Mouse (Mus musculus): ENCODE data around the gene Uba52. TPM values are rescaled to one million over a fixed set of nuclear protein-coding genes. Genes with fewer than 3 reads are reported as not detected.
A peak's percentile ranks its signal among the peaks of the same experiment; 100 is the strongest.

Gene Uba52
- total RNA-seq, 2 experiments from 2014 or later: 777 to 924 TPM

DNA sequence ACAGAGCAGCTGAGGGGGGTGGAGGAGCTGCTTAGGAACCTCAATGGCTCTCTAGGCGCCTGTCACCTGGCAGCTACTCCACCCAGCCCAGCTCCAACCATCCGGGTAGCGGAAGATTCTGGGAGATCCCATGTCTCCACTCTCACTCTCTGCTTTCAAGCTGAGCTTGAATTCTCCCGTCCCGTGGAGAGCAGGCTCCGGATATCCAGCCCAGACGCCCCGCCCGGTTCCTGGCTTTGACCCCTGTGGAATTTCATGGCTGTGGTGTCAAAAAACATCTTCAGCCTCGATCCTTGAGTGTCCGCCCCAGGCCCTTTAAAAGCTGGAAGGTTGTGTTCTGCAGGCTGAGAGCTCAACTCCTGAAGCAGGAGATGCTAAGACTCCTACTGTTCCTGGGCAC is 43.8 kb downstream of the Uba52 start:
- peak; percentile 87 for DNase-seq
- Histone ChIP-seq H3K4me3 (peak overlapping the region; percentile 58), H3K27ac (peak overlapping the region; percentile 79)
- intact Hi-C loops (cut with DNase I): no loop called here
- no peak for TF ChIP-seq CTCF (IDR thresholded peaks at IDR 0.05)

DNA sequence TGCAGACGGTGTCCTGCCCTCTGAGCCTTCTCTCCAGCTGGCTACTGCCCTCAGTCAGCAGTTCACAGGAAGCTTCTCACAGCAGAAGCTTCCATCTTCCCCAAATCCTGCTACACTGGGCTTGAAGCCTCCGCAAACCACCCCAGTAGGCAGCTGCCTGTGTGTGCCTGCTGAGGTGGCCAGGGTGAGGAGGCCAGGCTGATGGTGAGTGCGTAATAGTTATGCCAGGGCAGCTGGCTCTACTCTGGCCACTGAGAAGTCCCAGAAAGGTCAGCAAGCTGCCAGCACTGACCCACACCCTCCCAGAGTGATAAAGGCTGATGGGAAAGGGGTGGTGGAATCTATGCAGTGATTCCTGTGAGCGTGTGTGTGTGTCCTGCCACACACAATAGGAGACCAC is 44.3 kb downstream of the Uba52 start:
- no peak for TF ChIP-seq CTCF (IDR thresholded peaks at IDR 0.05)
- intact Hi-C loops (cut with DNase I): no loop called here
- peak overlapping the region; percentile 79 for H3K27ac ChIP-seq
- DNase-seq: peak; percentile 68
- H3K4me3 ChIP-seq: peak overlapping the region; percentile 58

DNA sequence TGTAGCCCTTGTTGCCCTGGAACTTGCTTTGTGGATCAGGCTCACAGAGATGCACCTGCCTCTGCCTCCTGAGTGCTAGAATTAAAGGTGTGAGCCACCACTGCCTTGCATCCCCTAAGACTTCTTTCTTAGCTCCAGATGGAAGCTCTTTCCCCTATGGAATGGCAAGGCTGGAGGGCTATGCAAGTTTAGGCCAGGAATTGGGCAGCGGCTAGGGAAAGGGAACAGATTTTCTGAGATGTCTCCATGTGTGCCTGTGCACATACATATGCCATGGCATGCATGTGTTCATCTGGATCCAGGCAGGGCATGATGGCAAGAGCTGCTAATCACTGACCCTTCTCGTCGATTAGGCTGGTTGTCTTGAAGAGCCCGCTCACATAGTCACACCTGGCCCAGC is 44.9 kb downstream of the Uba52 start:
- Histone ChIP-seq H3K27ac (peak overlapping the region; percentile 79), H3K4me3 (peak overlapping the region; percentile 58; the same call in 1 of the 2 replicates)
- intact Hi-C loops (cut with DNase I): no loop called here
- no peak for DNase-seq
- TF ChIP-seq CTCF (IDR thresholded peaks at IDR 0.05): no peak

DNA sequence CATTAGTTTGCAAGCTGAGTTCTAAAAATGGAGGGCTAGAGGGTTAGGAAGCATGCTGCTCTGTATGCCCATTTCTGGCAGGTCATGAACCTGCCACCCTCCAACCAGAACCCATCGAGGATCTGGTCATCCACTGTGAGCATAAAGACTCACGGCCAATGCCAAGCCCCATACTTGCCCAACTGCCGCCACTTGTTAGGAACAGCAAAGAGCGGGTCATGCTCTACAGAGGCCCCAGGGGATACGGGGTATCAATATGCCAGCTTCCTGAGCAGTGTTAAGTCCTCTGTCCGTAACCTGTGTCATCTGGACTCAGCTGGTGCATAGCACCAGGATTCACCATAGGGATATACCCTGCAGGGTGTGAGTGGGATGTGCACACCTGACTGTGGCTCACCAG is 46.4 kb downstream of the Uba52 start:
- peak overlapping the region; percentile 77 for H3K27ac ChIP-seq
- intact Hi-C loops (cut with DNase I): no loop called here
- no peak for DNase-seq
- no peak for TF ChIP-seq CTCF (IDR thresholded peaks at IDR 0.05)
- no peak overlapping the region for H3K4me3 ChIP-seq

DNA sequence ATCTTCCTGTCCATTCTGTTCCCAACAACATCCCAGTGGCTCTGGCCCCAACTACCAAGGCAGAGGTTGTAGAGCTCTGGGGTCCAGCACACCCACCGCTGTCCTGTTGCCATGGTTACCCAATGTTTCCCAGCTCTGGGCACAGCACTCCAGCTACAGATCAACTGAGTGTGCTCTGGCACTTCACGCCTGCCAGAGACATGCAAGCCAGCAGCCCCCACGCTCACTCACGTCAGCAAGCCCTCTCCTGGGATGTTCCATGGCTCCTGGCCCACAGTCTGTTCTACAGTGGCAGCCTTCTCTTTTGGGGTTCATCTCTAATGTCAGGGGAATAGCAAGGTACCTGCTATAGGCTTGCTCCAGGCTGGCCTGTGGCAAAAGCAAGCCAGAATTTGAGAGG is 47.3 kb downstream of the Uba52 start:
- TF ChIP-seq CTCF (IDR thresholded peaks at IDR 0.05): no peak
- H3K4me3 ChIP-seq: no peak overlapping the region
- peak overlapping the region; percentile 77 for H3K27ac ChIP-seq
- DNase-seq: peak; percentile 64
- intact Hi-C loops (cut with DNase I): no loop called here

DNA sequence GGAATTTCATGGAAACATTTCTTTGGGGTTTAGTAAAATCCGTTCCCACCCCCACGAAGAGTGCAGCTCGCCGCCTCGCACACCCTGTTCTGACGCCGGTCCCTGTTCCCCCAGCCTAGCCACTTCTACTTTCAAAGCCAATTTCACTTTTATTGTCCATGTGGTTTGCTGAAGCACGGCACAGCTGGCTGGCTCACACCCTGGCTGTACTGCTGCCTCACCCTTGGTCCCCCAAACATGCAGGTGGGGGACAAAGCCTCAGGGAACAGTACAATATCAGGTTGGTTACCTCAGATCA is 48.1 kb downstream of the Uba52 start:
- peak overlapping the region; percentile 77 for H3K27ac ChIP-seq
- DNase-seq: no peak
- intact Hi-C loops (cut with DNase I): no loop called here
- TF ChIP-seq CTCF (IDR thresholded peaks at IDR 0.05): no peak
- no peak overlapping the region for H3K4me3 ChIP-seq

DNA sequence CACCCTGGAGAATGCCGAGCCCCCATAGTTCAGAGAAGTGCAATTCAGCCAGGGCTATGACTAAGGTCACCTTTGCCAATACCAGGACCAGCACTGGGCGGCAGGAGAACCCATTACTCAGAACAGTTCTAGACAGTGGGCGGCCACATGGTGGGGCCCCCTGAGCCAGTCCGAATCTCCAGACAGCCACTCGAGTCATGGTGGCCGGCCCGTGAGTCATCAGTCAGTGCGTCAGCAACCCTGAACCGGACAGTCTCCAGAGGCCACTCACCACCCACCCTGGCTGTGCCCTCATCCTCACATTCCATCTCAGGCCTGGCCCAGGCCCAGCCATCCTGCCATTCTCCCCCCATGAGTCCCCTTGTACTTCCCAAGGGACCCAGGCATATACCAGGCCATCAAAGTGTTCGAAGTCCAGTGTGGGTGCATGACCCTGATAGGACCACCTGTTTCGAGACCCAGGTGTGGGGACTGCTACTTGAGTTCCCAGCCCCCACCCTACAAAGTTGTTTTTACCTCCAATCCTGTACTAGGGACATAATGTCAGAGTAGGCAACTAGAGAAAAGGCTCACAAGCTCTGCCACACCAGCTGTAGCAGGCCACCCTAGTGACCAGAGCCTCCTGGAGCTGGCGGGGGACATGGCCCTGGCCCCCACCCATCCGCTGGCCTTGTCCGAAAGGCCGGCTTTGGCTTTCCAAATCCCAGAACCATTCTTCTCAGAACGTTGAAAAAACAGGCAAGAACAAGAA is 48.7 kb downstream of the Uba52 start:
- peak; percentile 68 for DNase-seq

DNA sequence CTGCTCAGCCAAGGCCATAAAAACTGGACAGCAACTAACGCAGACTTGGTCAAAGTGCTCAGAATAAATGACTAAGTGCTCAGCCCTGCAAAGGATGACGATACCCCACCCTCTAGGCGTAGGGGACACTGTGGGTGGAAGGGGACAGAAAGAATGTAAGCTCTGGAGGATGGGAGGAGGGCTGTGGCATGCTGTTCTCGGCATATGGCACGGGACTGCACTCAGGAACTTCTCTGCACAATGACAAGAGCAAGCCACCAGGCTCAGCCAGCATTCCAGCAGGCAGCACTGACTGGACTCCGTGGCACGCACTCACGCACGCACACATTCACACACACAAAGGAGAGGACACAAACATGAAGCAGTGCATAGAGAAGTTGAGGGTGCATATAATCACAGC is 50.0 kb downstream of the Uba52 start:
- no peak overlapping the region for H3K4me3 ChIP-seq
- DNase-seq: no peak
- intact Hi-C loops (cut with DNase I): no loop called here
- TF ChIP-seq CTCF (IDR thresholded peaks at IDR 0.05): no peak
- peak overlapping the region; percentile 29 for H3K27ac ChIP-seq

More for the DNA sequence above, 48.7 kb downstream of the Uba52 start:
- TF ChIP-seq CTCF (IDR thresholded peaks at IDR 0.05): no peak
- Histone ChIP-seq H3K27ac (peak overlapping the region; percentile 77), H3K4me3 (no peak overlapping the region)
- intact Hi-C loops (cut with DNase I): no loop called here

DNA sequence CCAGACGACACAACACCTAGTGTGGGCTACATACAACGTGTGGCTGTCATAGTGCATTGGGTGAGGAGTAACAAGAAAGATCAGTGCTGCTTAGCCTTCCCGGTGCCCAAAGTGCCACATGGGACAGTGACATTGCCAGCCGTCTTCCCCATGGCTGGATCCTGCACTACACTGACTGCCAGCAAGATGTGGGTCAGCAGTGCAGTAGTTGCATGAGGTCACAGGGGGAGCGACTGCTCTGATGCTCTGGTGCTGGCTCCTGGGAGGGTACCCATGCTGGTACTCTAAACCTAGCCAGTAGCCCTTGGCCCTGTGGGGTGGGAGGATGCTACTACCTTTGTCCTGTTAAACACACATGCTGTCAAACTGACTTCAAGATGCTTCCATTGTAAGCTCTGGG is 50.4 kb downstream of the Uba52 start:
- no peak for TF ChIP-seq CTCF (IDR thresholded peaks at IDR 0.05)
- Histone ChIP-seq H3K4me3 (no peak overlapping the region), H3K27ac (peak overlapping the region; percentile 29)
- no peak for DNase-seq
- intact Hi-C loops (cut with DNase I): no loop called here

DNA sequence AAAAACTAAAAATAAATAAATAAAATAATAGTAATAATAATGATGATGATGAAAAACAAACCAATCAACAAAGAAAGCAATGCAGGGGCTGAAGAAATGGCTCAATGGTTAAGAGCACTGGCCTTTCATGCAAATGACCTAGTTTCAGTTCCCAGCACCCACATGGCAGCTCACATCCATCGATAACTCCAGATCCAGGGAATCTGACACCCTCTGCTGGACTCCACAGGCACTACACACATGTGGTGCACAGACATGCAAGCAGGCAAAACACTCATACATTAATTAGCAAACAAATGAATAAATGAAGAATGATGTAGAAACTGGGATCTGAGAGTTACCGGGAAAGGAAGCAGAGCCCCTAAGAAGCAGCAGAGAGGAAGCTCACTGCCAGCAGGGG is 51.0 kb downstream of the Uba52 start:
- DNase-seq: no peak
- intact Hi-C loops (cut with DNase I): no loop called here
- peak; percentile 18; the same call in 1 of the 2 replicates for TF ChIP-seq CTCF (IDR thresholded peaks at IDR 0.05)
- Histone ChIP-seq H3K4me3 (no peak overlapping the region), H3K27ac (0 out of 2 replicates have a peak overlapping the region, but pooled peaks have one; percentile 29)

DNA sequence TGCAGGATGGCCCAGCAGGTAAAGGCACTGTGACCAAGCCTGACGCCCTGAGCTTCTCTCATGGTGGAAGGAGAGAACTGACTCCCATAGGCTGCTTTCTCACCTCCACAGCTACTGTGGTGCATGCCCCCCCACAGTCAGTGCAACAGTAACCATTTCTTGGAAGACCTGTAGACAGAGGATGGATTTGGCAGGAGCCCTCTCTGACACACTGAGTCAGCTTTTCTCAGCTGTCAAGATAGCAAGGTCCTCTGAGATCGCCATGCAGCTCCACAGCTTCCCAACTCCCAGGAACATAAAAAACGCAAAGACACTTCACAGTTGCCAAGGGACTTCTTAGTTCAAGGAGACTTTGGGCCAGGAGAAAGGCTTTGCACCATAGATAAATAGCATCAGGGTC is 52.1 kb downstream of the Uba52 start:
- TF ChIP-seq CTCF (IDR thresholded peaks at IDR 0.05): no peak
- DNase-seq: no peak
- H3K27ac ChIP-seq: no peak overlapping the region
- intact Hi-C loops (cut with DNase I): no loop called here
- no peak overlapping the region for H3K4me3 ChIP-seq

Other genes starting within 250 kb of the Uba52 start
- gene Homer3, start 228.0 kb downstream of the Uba52 start, total RNA-seq (2021): 1 to 10 TPM; 3.8 to 4.3 TPM
- gene Ddx49, start 208.3 kb downstream of the Uba52 start, total RNA-seq (2021): 10 to 100 TPM; 29.9 to 30.0 TPM
- gene Cope, start 208.3 kb downstream of the Uba52 start, total RNA-seq (2021): 100 to 1,000 TPM; 118 to 128 TPM
- 10 to 100 TPM; 14.0 to 23.3 TPM for gene Cers1, start 195.0 kb downstream of the Uba52 start, total RNA-seq (2021)
- 1 to 10 TPM in 1 of 2 experiments, not detected in 1; 1.0 TPM for gene Gdf1, start 181.0 kb downstream of the Uba52 start, total RNA-seq (2021)
- 10 to 100 TPM; 28.1 to 35.1 TPM for gene Upf1, start 157.5 kb downstream of the Uba52 start, total RNA-seq (2021)
- 10 to 100 TPM in 1 of 2 experiments, 1 to 10 TPM in 1; 5.5 to 31.2 TPM for gene Comp, start 137.2 kb downstream of the Uba52 start, total RNA-seq (2021)
- 1 to 10 TPM; 8.9 to 9.5 TPM for gene Crtc1, start 71.2 kb downstream of the Uba52 start, total RNA-seq (2021)
- 1 to 10 TPM; 6.7 to 8.5 TPM for gene Klhl26, start 33.8 kb downstream of the Uba52 start, total RNA-seq (2021)
- not detected for gene Tmem59l, start 23.4 kb downstream of the Uba52 start, total RNA-seq (2021)
- gene Crlf1, start 17.6 kb downstream of the Uba52 start, total RNA-seq (2021): 1 to 10 TPM; 2.5 to 3.2 TPM
- gene Rex1bd, start 4.0 kb downstream of the Uba52 start, total RNA-seq (2021): 100 to 1,000 TPM; 146 to 148 TPM
- gene Fkbp8, start 16.9 kb upstream of the Uba52 start, total RNA-seq (2021): 100 to 1,000 TPM; 108 to 112 TPM
- 10 to 100 TPM; 70.4 to 83.9 TPM for gene Kxd1, start 17.2 kb upstream of the Uba52 start, total RNA-seq (2021)
- gene Ell, start 28.7 kb upstream of the Uba52 start, total RNA-seq (2021): 10 to 100 TPM; 11.9 to 14.6 TPM
- gene Isyna1, start 83.6 kb upstream of the Uba52 start, total RNA-seq (2021): 1 to 10 TPM; 3.2 to 4.3 TPM
- 10 to 100 TPM in 1 of 2 experiments, 1 to 10 TPM in 1; 9.2 to 14.4 TPM for gene Ssbp4, start 98.1 kb upstream of the Uba52 start, total RNA-seq (2021)
- under 1 TPM; 0.42 to 0.48 TPM for gene Lrrc25, start 105.4 kb upstream of the Uba52 start, total RNA-seq (2021)
- under 1 TPM in 1 of 2 experiments, not detected in 1; 0.28 TPM for gene Gdf15, start 121.7 kb upstream of the Uba52 start, total RNA-seq (2021)
- gene Pgpep1, start 149.6 kb upstream of the Uba52 start, total RNA-seq (2021): 10 to 100 TPM in 1 of 2 experiments, 1 to 10 TPM in 1; 9.3 to 22.5 TPM
- gene Lsm4, start 162.4 kb upstream of the Uba52 start, total RNA-seq (2021): 10 to 100 TPM; 61.7 to 65.6 TPM
- 10 to 100 TPM; 35.5 to 54.5 TPM for gene Jund, start 188.1 kb upstream of the Uba52 start, total RNA-seq (2021)
- gene Iqcn, start 192.7 kb upstream of the Uba52 start, total RNA-seq (2021): not detected
- gene Gm3336, start 207.7 kb upstream of the Uba52 start, total RNA-seq (2021): not detected
- 1 to 10 TPM; 2.4 to 3.0 TPM for gene Pde4c, start 212.9 kb upstream of the Uba52 start, total RNA-seq (2021)
- gene Rab3a, start 243.9 kb upstream of the Uba52 start, total RNA-seq (2021): 10 to 100 TPM; 31.9 to 39.8 TPM